Mouse (Mus musculus): ENCODE data around the gene Tbx4. TPM values are rescaled to one million over a fixed set of nuclear protein-coding genes. Genes with fewer than 3 reads are reported as not detected.
A peak's percentile ranks its signal among the peaks of the same experiment; 100 is the strongest.

The Tbx4 gene
- polyA plus RNA-seq, 1 experiment from 2014 or later: 44.0 TPM

- H3K4me2 ChIP-seq: peak overlapping the region; percentile 36
- ATAC-seq (ENCODE audit: insufficient number of reproducible peaks, insufficient read depth, low FRiP score, low TSS enrichment, low read depth): peak; percentile 35
- H3K27me3 ChIP-seq: no peaks in the 10 kb centered on the region
- H3K4me1 ChIP-seq (replicated peaks): peaks cover 69% of the 10 kb centered on the region
- 18% methylated on average over 10 of the region's 10 CpGs for WGBS
- no peaks in the 10 kb centered on the region for H3K9me3 ChIP-seq
- H3K27ac ChIP-seq: peak overlapping the region; percentile 85
- peaks cover 99% of the 10 kb centered on the region for H3K36me3 ChIP-seq
- H3K9ac ChIP-seq (replicated peaks): 0 out of 2 replicates have a peak overlapping the region, but pooled peaks have one; percentile 35
- H3K4me3 ChIP-seq (replicated peaks): no peak overlapping the region
Measured at GRCm38 (mm10) chr11:85910133-85910532, 23.9 kb downstream of the Tbx4 start.

- Histone ChIP-seq H3K9me3 (no peaks in the 10 kb centered on the region), H3K4me3 (replicated peaks) (no peak overlapping the region), H3K36me3 (peaks cover 69% of the 10 kb centered on the region), H3K27ac (0 out of 2 replicates have a peak overlapping the region, but pooled peaks have one; percentile 41), H3K4me2 (no peak overlapping the region), H3K4me1 (replicated peaks) (peaks cover 91% of the 10 kb centered on the region), H3K27me3 (no peaks in the 10 kb centered on the region), H3K9ac (replicated peaks) (no peak overlapping the region)
- 81% methylated on average over 7 of the region's 7 CpGs for WGBS
- ATAC-seq (ENCODE audit: insufficient number of reproducible peaks, insufficient read depth, low FRiP score, low TSS enrichment, low read depth): no peak
Measured at GRCm38 (mm10) chr11:85913506-85913905, 27.3 kb downstream of the Tbx4 start.

GRCm38 (mm10) chr11:85917091-85917992 lies 31.1 kb downstream of the Tbx4 start:
- ATAC-seq (ENCODE audit: insufficient number of reproducible peaks, insufficient read depth, low FRiP score, low TSS enrichment, low read depth): peak; percentile 70
- Histone ChIP-seq H3K9ac (replicated peaks) (no peak overlapping the region), H3K27ac (peak overlapping the region; percentile 94), H3K4me1 (replicated peaks) (peaks cover 61% of the 10 kb centered on the region), H3K27me3 (no peaks in the 10 kb centered on the region), H3K9me3 (no peaks in the 10 kb centered on the region), H3K4me2 (peak overlapping the region; percentile 39), H3K36me3 (peaks cover 32% of the 10 kb centered on the region), H3K4me3 (replicated peaks) (no peak overlapping the region)
- 10% methylated on average over 12 of the region's 12 CpGs for WGBS

- H3K4me2 ChIP-seq: peak overlapping the region; percentile 39
- H3K27me3 ChIP-seq: no peaks in the 10 kb centered on the region
- peaks cover 59% of the 10 kb centered on the region for H3K4me1 ChIP-seq (replicated peaks)
- H3K4me3 ChIP-seq (replicated peaks): no peak overlapping the region
- H3K9me3 ChIP-seq: no peaks in the 10 kb centered on the region
- H3K9ac ChIP-seq (replicated peaks): no peak overlapping the region
- peak overlapping the region; percentile 94 for H3K27ac ChIP-seq
- peaks cover 26% of the 10 kb centered on the region for H3K36me3 ChIP-seq
- 4% methylated on average over 11 of the region's 11 CpGs for WGBS
- ATAC-seq (ENCODE audit: insufficient number of reproducible peaks, insufficient read depth, low FRiP score, low TSS enrichment, low read depth): peak; percentile 35; the same call in 1 of the 2 replicates
Measured at GRCm38 (mm10) chr11:85917993-85918325, 31.7 kb downstream of the Tbx4 start.

GRCm38 (mm10) chr11:85918388-85918940 lies 32.2 kb downstream of the Tbx4 start:
- WGBS: 20% methylated on average over 10 of the region's 10 CpGs
- H3K36me3 ChIP-seq: peaks cover 21% of the 10 kb centered on the region
- H3K9ac ChIP-seq (replicated peaks): no peak overlapping the region
- peak overlapping the region; percentile 39 for H3K4me2 ChIP-seq
- no peak for ATAC-seq (ENCODE audit: insufficient number of reproducible peaks, insufficient read depth, low FRiP score, low TSS enrichment, low read depth)
- peaks cover 59% of the 10 kb centered on the region for H3K4me1 ChIP-seq (replicated peaks)
- no peaks in the 10 kb centered on the region for H3K27me3 ChIP-seq
- H3K27ac ChIP-seq: peak overlapping the region; percentile 94
- H3K9me3 ChIP-seq: no peaks in the 10 kb centered on the region
- no peak overlapping the region for H3K4me3 ChIP-seq (replicated peaks)

- Histone ChIP-seq H3K4me1 (replicated peaks) (peaks cover 60% of the 10 kb centered on the region), H3K27me3 (0 out of 2 replicates have a peak, but pooled peaks cover 5% of the 10 kb centered on the region), H3K4me2 (peak overlapping the region; percentile 55), H3K9me3 (no peaks in the 10 kb centered on the region), H3K36me3 (no peaks in the 10 kb centered on the region), H3K27ac (peak overlapping the region; percentile 85), H3K4me3 (replicated peaks) (peak overlapping the region; percentile 23), H3K9ac (replicated peaks) (peak overlapping the region; percentile 8; the same call in 1 of the 2 replicates)
- no peak for ATAC-seq (ENCODE audit: insufficient number of reproducible peaks, insufficient read depth, low FRiP score, low TSS enrichment, low read depth)
- 4% methylated on average over 19 of the region's 19 CpGs for WGBS
Measured at GRCm38 (mm10) chr11:85925294-85925743, 39.1 kb downstream of the Tbx4 start.

- H3K4me3 ChIP-seq (replicated peaks): peak overlapping the region; percentile 25
- 0 out of 2 replicates have a peak, but pooled peaks cover 5% of the 10 kb centered on the region for H3K27me3 ChIP-seq
- 3% methylated on average over 16 of the region's 16 CpGs for WGBS
Measured at GRCm38 (mm10) chr11:85926287-85926764, 40.1 kb downstream of the Tbx4 start.

GRCm38 (mm10) chr11:85928106-85928505 lies 41.9 kb downstream of the Tbx4 start:
- Histone ChIP-seq H3K36me3 (no peaks in the 10 kb centered on the region), H3K4me2 (no peak overlapping the region), H3K9ac (replicated peaks) (no peak overlapping the region), H3K4me3 (replicated peaks) (no peak overlapping the region), H3K9me3 (no peaks in the 10 kb centered on the region), H3K4me1 (replicated peaks) (peaks cover 56% of the 10 kb centered on the region), H3K27ac (no peak overlapping the region), H3K27me3 (0 out of 2 replicates have a peak, but pooled peaks cover 5% of the 10 kb centered on the region)
- ATAC-seq (ENCODE audit: insufficient number of reproducible peaks, insufficient read depth, low FRiP score, low TSS enrichment, low read depth): no peak
- WGBS: 75% methylated on average over 4 of the region's 4 CpGs

More at GRCm38 (mm10) chr11:85926287-85926764, 40.1 kb downstream of the Tbx4 start:
- H3K4me1 ChIP-seq (replicated peaks): peaks cover 60% of the 10 kb centered on the region
- H3K36me3 ChIP-seq: no peaks in the 10 kb centered on the region
- H3K9me3 ChIP-seq: no peaks in the 10 kb centered on the region
- ATAC-seq (ENCODE audit: insufficient number of reproducible peaks, insufficient read depth, low FRiP score, low TSS enrichment, low read depth): no peak; the same call in 1 of the 2 replicates
- H3K27ac ChIP-seq: peak overlapping the region; percentile 92
- peak overlapping the region; percentile 37 for H3K9ac ChIP-seq (replicated peaks)
- H3K4me2 ChIP-seq: peak overlapping the region; percentile 55

- H3K4me1 ChIP-seq (replicated peaks): peaks cover 42% of the 10 kb centered on the region
- H3K4me3 ChIP-seq (replicated peaks): no peak overlapping the region
- no peak overlapping the region; the same call in 1 of the 2 replicates for H3K27ac ChIP-seq
- no peaks in the 10 kb centered on the region for H3K9me3 ChIP-seq
- H3K4me2 ChIP-seq: no peak overlapping the region
- no peak overlapping the region for H3K9ac ChIP-seq (replicated peaks)
- no peaks in the 10 kb centered on the region for H3K36me3 ChIP-seq
- no peak for ATAC-seq (ENCODE audit: insufficient number of reproducible peaks, insufficient read depth, low FRiP score, low TSS enrichment, low read depth)
- 85% methylated on average over 6 of the region's 6 CpGs for WGBS
- no peaks in the 10 kb centered on the region for H3K27me3 ChIP-seq
Measured at GRCm38 (mm10) chr11:85929651-85930050, 43.4 kb downstream of the Tbx4 start.

- Histone ChIP-seq H3K27me3 (no peaks in the 10 kb centered on the region), H3K36me3 (no peaks in the 10 kb centered on the region), H3K27ac (peak overlapping the region; percentile 95), H3K4me1 (replicated peaks) (peaks cover 33% of the 10 kb centered on the region), H3K9ac (replicated peaks) (0 out of 2 replicates have a peak overlapping the region, but pooled peaks have one; percentile 31), H3K4me2 (peak overlapping the region; percentile 7; the same call in 1 of the 2 replicates), H3K9me3 (no peaks in the 10 kb centered on the region), H3K4me3 (replicated peaks) (no peak overlapping the region)
- 19% methylated on average over 7 of the region's 7 CpGs for WGBS
- 0 out of 2 replicates have a peak, but pooled peaks have one; percentile 37 for ATAC-seq (ENCODE audit: insufficient number of reproducible peaks, insufficient read depth, low FRiP score, low TSS enrichment, low read depth)
Measured at GRCm38 (mm10) chr11:85941785-85942570, 55.8 kb downstream of the Tbx4 start.

Data from limb, embryonic 12.5 days (tissue).